Mouse (Mus musculus) cerebellum, postnatal 4 days (tissue): ENCODE measurements around the gene Rgs9bp.
A peak's percentile ranks its signal among the peaks of the same experiment; 100 is the strongest.
"Not testable (repeated sequence)": the region's sequence is repeated elsewhere in the genome, so short reads cannot be mapped to it uniquely, and the experiment has no call there.

Experiments used
- DNase-seq, 2 experiments: peaks; one replicate each; pipeline ENCODE4 v3.0.0; 2022; ENCODE audit warnings: low spot score in 2 of 2, mixed read lengths in 1 of 2

The Rgs9bp gene

GRCm38 (mm10) chr7:35583476-35584025 lies 1.8 kb downstream of the Rgs9bp start:
- no peak for DNase-seq

- no peak for DNase-seq
Measured at GRCm38 (mm10) chr7:35582719-35583118, 2.7 kb downstream of the Rgs9bp start.

DNA sequence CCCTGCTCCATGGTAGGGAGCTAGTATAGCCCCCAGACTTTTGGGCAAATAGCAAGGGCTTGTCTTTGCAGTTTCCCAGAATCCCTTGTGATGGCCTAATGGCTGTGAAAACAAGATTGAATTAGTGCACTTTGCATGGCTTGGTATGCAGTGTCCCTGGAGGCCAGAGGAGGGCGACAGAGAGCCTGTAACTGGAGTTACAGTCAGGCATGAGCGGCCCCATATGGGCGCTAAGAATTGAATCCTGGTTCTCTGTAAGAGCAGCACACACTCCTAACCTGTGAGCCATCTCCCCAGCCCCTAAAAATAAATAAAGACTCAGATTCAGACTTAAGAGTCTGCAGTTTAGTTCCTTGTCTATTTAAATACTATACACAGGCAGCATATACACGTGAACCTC lies 5.5 kb downstream of the Rgs9bp start:
- peak in 1 of 2 experiments; percentile 42 for DNase-seq

- not testable (repeated sequence) for DNase-seq
Measured at GRCm38 (mm10) chr7:35570883-35571282, 14.5 kb downstream of the Rgs9bp start.

DNA sequence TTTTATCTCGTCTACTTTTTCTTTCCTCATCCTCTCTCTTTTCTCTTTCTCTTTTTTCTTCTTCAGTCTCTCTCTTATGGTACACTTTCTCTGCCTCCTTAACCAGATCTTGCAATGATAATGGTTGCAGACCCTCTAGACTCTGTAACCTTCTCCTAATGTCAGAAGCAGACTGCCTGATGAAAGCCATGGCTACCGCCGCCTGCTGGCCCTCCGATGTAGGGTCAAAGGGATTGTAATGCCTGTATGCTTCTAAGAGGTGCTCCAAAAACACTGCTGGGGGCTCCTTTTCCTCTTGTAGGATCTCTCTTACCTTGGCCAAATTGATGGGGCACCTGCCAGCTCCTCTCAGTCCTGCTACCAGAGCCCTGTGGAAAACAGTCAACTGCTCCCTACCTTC lies 15.7 kb downstream of the Rgs9bp start:
- not testable (repeated sequence) for DNase-seq

DNA sequence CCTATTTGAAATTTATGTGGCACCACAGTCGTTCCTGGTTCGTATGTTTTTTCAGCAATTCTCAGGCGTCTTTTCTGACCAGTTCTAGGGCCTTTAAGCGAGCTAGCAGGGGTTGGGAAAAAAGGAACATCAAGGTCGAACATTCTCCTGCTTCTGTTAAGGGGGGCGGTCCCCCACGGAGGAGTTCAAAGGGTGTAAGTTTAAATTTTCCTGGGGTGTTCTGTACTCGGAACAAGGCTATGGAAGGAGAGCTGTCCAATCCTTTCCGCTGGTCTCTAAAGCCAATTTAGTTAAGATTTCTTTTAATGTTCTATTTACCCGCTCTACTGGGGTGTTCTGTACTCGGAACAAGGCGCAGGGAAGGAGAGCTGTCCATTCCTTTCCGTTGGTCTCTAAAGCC lies 19.4 kb downstream of the Rgs9bp start:
- not testable (repeated sequence) for DNase-seq

DNA sequence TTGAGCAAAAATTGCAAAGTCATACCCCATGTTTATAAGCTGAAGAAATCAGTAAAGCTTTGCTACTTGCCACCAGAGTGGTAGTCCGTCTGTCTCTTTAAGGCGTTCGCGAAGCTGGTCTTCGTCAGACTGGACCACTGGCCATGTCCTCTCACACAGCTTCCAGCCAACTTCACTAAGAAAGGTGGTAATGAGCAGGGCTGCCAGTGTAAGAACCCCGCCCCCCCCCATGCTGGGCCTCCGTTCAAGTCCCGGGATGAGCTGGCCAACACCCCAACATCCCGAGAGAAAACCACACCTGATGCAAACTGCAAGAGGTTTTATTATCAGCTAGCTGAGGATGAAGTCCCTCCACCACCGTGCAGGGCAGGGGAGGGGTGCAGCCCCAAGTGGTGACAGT lies 20.5 kb downstream of the Rgs9bp start:
- DNase-seq: not testable (repeated sequence)

DNA sequence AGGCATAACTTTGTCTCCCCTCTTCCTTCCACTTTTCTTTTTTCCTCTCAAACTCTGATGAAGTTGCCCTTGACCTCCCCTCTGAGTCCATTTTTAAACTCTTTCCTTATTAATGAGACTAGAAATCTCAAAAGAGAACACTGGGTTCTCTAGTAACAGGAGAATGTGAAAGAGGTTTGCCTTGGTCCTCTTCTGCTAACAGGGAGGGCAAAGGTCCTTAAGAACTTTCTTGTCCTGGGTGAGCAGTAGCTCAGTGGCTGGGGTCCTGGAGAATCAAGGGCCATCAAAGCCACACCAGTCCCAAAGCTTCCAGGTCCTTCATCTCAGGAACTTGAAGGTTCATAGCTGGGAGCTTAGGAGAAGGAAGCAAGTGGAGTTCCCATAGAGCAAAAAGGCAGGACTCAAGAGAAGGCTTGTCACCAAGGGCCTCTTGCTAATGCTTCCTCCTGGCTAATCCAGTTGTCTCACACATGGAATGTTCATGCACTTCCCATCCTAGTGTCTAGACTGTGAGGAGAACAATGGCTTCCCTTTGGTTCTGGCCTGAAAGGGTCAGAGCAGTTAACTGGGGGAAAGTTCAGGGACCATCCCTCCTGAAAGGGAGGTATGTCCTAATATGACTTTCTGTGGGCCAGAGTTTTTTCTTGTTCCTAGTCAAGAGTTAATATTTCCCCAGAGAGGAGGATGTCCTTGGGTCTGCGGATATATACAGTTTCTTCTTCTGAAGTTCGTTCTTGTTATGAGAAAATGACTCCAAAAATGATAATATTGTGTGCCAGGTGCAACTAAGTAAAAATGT lies 21.1 kb downstream of the Rgs9bp start:
- DNase-seq: no peak

DNA sequence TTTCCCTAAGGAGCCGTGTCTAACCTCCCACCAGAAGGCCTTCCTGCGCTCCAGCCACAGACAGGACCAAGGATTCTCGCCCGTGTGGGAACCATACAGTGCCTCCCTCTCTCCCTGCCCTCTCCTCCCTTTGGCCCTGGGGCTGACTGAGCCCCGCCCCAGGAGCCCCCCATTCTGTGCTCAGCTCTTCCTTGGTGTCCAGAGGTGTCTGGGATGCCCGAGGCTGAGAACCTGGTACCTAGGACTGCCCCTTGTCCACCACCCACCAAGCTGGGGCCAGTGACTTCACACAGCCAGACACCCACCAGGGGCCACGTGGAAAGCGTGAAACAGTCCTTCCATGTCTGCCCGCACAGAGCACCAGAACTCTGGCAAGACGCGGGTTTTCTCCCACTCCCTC lies 22.3 kb downstream of the Rgs9bp start:
- DNase-seq: no peak

- no peak for DNase-seq
Measured at GRCm38 (mm10) chr7:35559838-35560237, 25.5 kb downstream of the Rgs9bp start.

- no peak for DNase-seq
Measured at GRCm38 (mm10) chr7:35558681-35559080, 26.7 kb downstream of the Rgs9bp start.

- DNase-seq: no peak
Measured at GRCm38 (mm10) chr7:35557577-35557976, 27.8 kb downstream of the Rgs9bp start.

DNA sequence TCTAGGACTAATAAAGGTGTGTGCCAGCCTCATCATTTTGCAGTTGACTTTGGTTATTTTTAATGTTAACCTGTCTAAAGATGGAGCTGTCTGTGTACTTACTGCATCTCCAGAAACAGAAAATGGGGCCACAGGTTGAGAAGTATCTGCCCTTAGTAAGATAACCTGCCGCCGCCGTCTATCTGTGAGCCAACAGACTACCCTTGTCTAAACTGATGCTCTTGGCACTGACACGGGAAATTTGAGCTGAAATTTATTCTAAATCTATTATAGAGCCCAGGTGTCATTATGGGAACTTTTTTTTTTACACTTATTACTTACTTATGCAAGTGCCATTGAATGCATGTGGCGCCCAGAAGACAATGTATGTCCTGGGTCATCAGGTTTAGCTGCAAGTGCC lies 28.5 kb downstream of the Rgs9bp start:
- no peak for DNase-seq

- no peak for DNase-seq
Measured at GRCm38 (mm10) chr7:35556205-35556603, 29.2 kb downstream of the Rgs9bp start, which contains the start of gene Nudt19. Gene Nudt19, minus strand, starts transcription at chr7:35556304.

- peak; percentile 69 to 88 for DNase-seq
Measured at GRCm38 (mm10) chr7:35555224-35556204, 29.9 kb downstream of the Rgs9bp start.

GRCm38 (mm10) chr7:35554605-35555175 lies 30.7 kb downstream of the Rgs9bp start:
- peak in 1 of 2 experiments; percentile 18 for DNase-seq

DNA sequence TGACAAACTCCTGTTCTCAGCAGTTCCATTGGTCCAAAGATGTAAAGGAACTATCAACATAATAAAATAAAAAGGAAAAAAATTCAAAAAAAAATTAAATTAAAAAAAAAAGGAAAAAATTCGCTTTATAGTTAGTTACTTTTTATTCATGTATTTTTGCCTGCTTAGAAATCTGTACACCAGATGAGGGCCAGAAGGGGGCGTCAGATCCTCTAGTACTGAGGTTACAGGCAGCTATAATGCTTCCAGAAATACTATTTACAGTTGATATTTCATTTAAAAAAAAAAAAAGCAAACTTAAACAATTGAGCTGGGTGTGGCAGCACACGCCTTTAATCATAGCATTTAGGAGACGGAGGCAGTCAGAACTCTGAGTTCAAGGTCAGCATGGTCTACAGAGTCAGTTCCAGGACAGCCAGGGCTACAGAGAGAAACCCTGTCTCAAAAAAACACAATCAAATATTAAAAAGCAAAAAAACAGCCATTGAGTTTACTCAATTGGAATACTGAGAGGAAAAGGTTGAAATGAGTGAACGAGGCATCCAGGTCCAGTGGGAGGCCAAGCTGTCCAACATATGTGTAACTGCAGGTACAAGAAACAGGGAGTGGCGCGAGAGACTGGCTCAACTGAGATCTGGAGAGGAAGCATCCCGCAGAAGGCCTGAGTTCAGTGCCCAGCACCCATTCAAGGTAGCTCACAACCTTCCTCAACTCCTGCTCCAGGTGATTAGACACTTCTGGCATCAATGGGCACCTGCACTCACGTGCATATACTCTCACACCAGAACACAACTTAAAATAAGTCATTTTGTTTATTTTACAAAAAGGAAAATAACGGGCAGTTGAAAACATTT lies 31.4 kb downstream of the Rgs9bp start:
- DNase-seq: peak in 1 of 2 experiments; percentile 23

DNA sequence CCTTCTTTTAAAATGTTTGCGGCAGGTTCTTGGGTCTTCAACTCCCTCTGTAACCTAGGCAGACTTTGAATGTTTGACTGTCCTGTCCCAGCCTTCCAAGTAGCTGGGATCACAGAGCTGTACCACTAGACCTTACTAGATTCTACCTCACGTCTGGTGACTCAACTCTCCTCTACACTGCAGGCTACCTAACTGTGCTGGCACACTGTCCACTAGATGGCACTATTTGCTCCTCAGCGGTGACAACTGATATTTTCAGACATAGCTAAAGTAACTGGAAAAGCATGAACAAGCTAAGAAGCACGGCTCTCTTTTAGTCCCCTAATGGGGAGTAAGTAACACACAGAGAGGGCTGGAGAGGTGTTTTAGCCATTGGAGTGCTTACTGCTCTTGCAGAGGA lies 39.5 kb downstream of the Rgs9bp start:
- DNase-seq: peak; percentile 44 to 56

- DNase-seq: no peak
Measured at GRCm38 (mm10) chr7:35537562-35537961, 47.8 kb downstream of the Rgs9bp start, which contains the start of gene Tdrd12. Gene Tdrd12, minus strand, starts transcription at chr7:35537745.

DNA sequence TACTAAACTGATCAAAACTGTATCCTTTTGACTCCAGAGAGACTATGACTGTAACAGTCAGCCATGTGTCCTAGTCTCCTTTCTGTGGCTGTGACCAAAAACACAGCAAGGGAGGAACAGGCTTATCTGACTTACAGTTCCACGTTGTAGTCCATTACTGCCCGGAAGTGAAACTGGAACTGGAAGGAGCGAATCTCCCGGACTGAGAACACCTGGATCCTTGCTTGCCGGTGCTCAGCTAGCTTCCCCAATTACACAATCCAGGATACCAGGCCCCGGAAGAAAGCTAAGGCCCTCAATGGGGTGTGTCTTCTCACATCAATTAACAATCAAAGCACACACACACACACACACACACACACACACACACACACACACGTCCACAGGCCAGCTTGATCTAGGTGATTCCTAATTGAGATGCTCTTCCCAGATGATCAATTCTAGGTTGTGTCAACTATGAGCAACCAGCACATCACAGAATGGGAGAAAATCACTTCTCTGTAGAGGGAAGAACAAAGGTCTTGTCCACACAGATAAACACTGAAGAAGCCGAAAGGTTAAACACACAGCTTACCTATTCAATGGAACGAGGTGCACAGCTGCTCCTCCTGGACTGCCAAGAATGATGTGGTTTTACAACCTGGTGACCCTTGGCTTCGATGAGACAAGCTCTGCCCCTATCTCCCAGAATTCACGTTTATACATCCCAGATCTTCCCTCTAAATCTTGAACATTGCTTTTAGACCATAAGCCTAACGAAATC lies 49.5 kb downstream of the Rgs9bp start:
- DNase-seq: no peak
